Mouse (Mus musculus): ENCODE results near the gene Creb1. TPM values are rescaled to one million over a fixed set of nuclear protein-coding genes. Genes with fewer than 3 reads are reported as not detected.

The Creb1 gene
- polyA plus RNA-seq, 1 experiment from 2014 or later = 64.9 TPM

GRCm38 (mm10) chr1:64518480-64518879 is 14.0 kb upstream of the Creb1 start:
- no peaks in the 10 kb centered on the region for H3K36me3 ChIP-seq (ENCODE audit: control insufficient read depth, insufficient read depth, low read length)
- no peak for DNase-seq (ENCODE audit: low spot score)
- no peak overlapping the region for H3K27ac ChIP-seq (ENCODE audit: low read depth, low read length)
- no peak overlapping the region for H3K4me3 ChIP-seq (ENCODE audit: low read depth, low read length)
- no peaks in the 10 kb centered on the region for H3K9me3 ChIP-seq (ENCODE audit: control insufficient read depth, low read length)
- H3K4me1 ChIP-seq (replicated peaks; ENCODE audit: control insufficient read depth, insufficient read depth, low read length) = no peaks in the 10 kb centered on the region
- H3K4me2 ChIP-seq (ENCODE audit: low read depth, low read length, severe bottlenecking) = no peak overlapping the region
- no peaks in the 10 kb centered on the region for H3K27me3 ChIP-seq (ENCODE audit: control insufficient read depth, insufficient read depth, low read length)
- H3K9ac ChIP-seq (ENCODE audit: low read length) = no peak overlapping the region
- WGBS = 74% methylated on average over 3 of the region's 3 CpGs
- ATAC-seq (replicated peaks; ENCODE audit: low FRiP score) = no peak

- H3K9ac ChIP-seq (ENCODE audit: low read length) = no peak overlapping the region
- ATAC-seq (replicated peaks; ENCODE audit: low FRiP score) = no peak
- 77% methylated on average over 1 of the region's 1 CpGs for WGBS
- no peak for DNase-seq (ENCODE audit: low spot score)
- no peaks in the 10 kb centered on the region for H3K27me3 ChIP-seq (ENCODE audit: control insufficient read depth, insufficient read depth, low read length)
- H3K4me2 ChIP-seq (ENCODE audit: low read depth, low read length, severe bottlenecking) = no peak overlapping the region
- no peaks in the 10 kb centered on the region for H3K9me3 ChIP-seq (ENCODE audit: control insufficient read depth, low read length)
- no peaks in the 10 kb centered on the region for H3K36me3 ChIP-seq (ENCODE audit: control insufficient read depth, insufficient read depth, low read length)
- H3K4me3 ChIP-seq (ENCODE audit: low read depth, low read length) = no peak overlapping the region
- H3K27ac ChIP-seq (ENCODE audit: low read depth, low read length) = no peak overlapping the region
- H3K4me1 ChIP-seq (replicated peaks; ENCODE audit: control insufficient read depth, insufficient read depth, low read length) = no peaks in the 10 kb centered on the region
These were observed 13.1 kb upstream of the Creb1 start for GRCm38 (mm10) chr1:64519345-64519744.

- Histone ChIP-seq H3K27ac (ENCODE audit: low read depth, low read length) (no peak overlapping the region), H3K9me3 (ENCODE audit: control insufficient read depth, low read length) (no peaks in the 10 kb centered on the region), H3K4me3 (ENCODE audit: low read depth, low read length) (no peak overlapping the region), H3K9ac (ENCODE audit: low read length) (no peak overlapping the region), H3K36me3 (ENCODE audit: control insufficient read depth, insufficient read depth, low read length) (no peaks in the 10 kb centered on the region), H3K4me1 (replicated peaks; ENCODE audit: control insufficient read depth, insufficient read depth, low read length) (no peaks in the 10 kb centered on the region), H3K4me2 (ENCODE audit: low read depth, low read length, severe bottlenecking) (no peak overlapping the region), H3K27me3 (ENCODE audit: control insufficient read depth, insufficient read depth, low read length) (no peaks in the 10 kb centered on the region)
- DNase-seq (ENCODE audit: low spot score) (no peak), ATAC-seq (replicated peaks; ENCODE audit: low FRiP score) (no peak)
- 81% methylated on average over 1 of the region's 1 CpGs for WGBS
These were observed 12.5 kb upstream of the Creb1 start for GRCm38 (mm10) chr1:64519901-64520300.

GRCm38 (mm10) chr1:64521734-64522133 is 10.7 kb upstream of the Creb1 start:
- Histone ChIP-seq H3K36me3 (ENCODE audit: control insufficient read depth, insufficient read depth, low read length) (no peaks in the 10 kb centered on the region), H3K4me3 (ENCODE audit: low read depth, low read length) (no peak overlapping the region), H3K9me3 (ENCODE audit: control insufficient read depth, low read length) (no peaks in the 10 kb centered on the region), H3K4me2 (ENCODE audit: low read depth, low read length, severe bottlenecking) (no peak overlapping the region), H3K9ac (ENCODE audit: low read length) (no peak overlapping the region), H3K27me3 (ENCODE audit: control insufficient read depth, insufficient read depth, low read length) (no peaks in the 10 kb centered on the region), H3K4me1 (replicated peaks; ENCODE audit: control insufficient read depth, insufficient read depth, low read length) (no peaks in the 10 kb centered on the region), H3K27ac (ENCODE audit: low read depth, low read length) (no peak overlapping the region)
- WGBS = 87% methylated on average over 3 of the region's 3 CpGs
- ATAC-seq (replicated peaks; ENCODE audit: low FRiP score) (no peak), DNase-seq (ENCODE audit: low spot score) (no peak)

GRCm38 (mm10) chr1:64522637-64523036 is 9.8 kb upstream of the Creb1 start:
- 89% methylated on average over 6 of the region's 6 CpGs for WGBS
- Histone ChIP-seq H3K9ac (ENCODE audit: low read length) (no peak overlapping the region), H3K9me3 (ENCODE audit: control insufficient read depth, low read length) (no peaks in the 10 kb centered on the region), H3K36me3 (ENCODE audit: control insufficient read depth, insufficient read depth, low read length) (no peaks in the 10 kb centered on the region), H3K27me3 (ENCODE audit: control insufficient read depth, insufficient read depth, low read length) (no peaks in the 10 kb centered on the region), H3K27ac (ENCODE audit: low read depth, low read length) (no peak overlapping the region), H3K4me1 (replicated peaks; ENCODE audit: control insufficient read depth, insufficient read depth, low read length) (no peaks in the 10 kb centered on the region), H3K4me2 (ENCODE audit: low read depth, low read length, severe bottlenecking) (no peak overlapping the region), H3K4me3 (ENCODE audit: low read depth, low read length) (no peak overlapping the region)
- ATAC-seq (replicated peaks; ENCODE audit: low FRiP score) = no peak
- DNase-seq (ENCODE audit: low spot score) = no peak

- H3K4me3 ChIP-seq (ENCODE audit: low read depth, low read length) = no peak overlapping the region
- H3K36me3 ChIP-seq (ENCODE audit: control insufficient read depth, insufficient read depth, low read length) = no peaks in the 10 kb centered on the region
- WGBS = 84% methylated on average over 1 of the region's 1 CpGs
- no peaks in the 10 kb centered on the region for H3K4me1 ChIP-seq (replicated peaks; ENCODE audit: control insufficient read depth, insufficient read depth, low read length)
- no peak for DNase-seq (ENCODE audit: low spot score)
- no peaks in the 10 kb centered on the region for H3K27me3 ChIP-seq (ENCODE audit: control insufficient read depth, insufficient read depth, low read length)
- no peak overlapping the region for H3K4me2 ChIP-seq (ENCODE audit: low read depth, low read length, severe bottlenecking)
- no peak for ATAC-seq (replicated peaks; ENCODE audit: low FRiP score)
- no peaks in the 10 kb centered on the region for H3K9me3 ChIP-seq (ENCODE audit: control insufficient read depth, low read length)
- no peak overlapping the region for H3K9ac ChIP-seq (ENCODE audit: low read length)
- H3K27ac ChIP-seq (ENCODE audit: low read depth, low read length) = no peak overlapping the region
These were observed 9.3 kb upstream of the Creb1 start for GRCm38 (mm10) chr1:64523117-64523516.

GRCm38 (mm10) chr1:64524661-64525060 is 7.8 kb upstream of the Creb1 start:
- DNase-seq (ENCODE audit: low spot score) (no peak), ATAC-seq (replicated peaks; ENCODE audit: low FRiP score) (no peak)
- Histone ChIP-seq H3K4me3 (ENCODE audit: low read depth, low read length) (no peak overlapping the region), H3K27ac (ENCODE audit: low read depth, low read length) (no peak overlapping the region), H3K4me2 (ENCODE audit: low read depth, low read length, severe bottlenecking) (no peak overlapping the region), H3K4me1 (replicated peaks; ENCODE audit: control insufficient read depth, insufficient read depth, low read length) (no peaks in the 10 kb centered on the region), H3K36me3 (ENCODE audit: control insufficient read depth, insufficient read depth, low read length) (no peaks in the 10 kb centered on the region), H3K27me3 (ENCODE audit: control insufficient read depth, insufficient read depth, low read length) (no peaks in the 10 kb centered on the region), H3K9ac (ENCODE audit: low read length) (no peak overlapping the region), H3K9me3 (ENCODE audit: control insufficient read depth, low read length) (no peaks in the 10 kb centered on the region)
- 74% methylated on average over 2 of the region's 2 CpGs for WGBS

GRCm38 (mm10) chr1:64527626-64528025 is 4.8 kb upstream of the Creb1 start:
- H3K27me3 ChIP-seq (ENCODE audit: control insufficient read depth, insufficient read depth, low read length) = no peaks in the 10 kb centered on the region

GRCm38 (mm10) chr1:64529781-64530315 is 2.6 kb upstream of the Creb1 start:
- Histone ChIP-seq H3K27ac (ENCODE audit: low read depth, low read length) (no peak overlapping the region), H3K27me3 (ENCODE audit: control insufficient read depth, insufficient read depth, low read length) (no peaks in the 10 kb centered on the region), H3K9me3 (ENCODE audit: control insufficient read depth, low read length) (no peaks in the 10 kb centered on the region), H3K4me2 (ENCODE audit: low read depth, low read length, severe bottlenecking) (no peak overlapping the region), H3K4me1 (replicated peaks; ENCODE audit: control insufficient read depth, insufficient read depth, low read length) (no peaks in the 10 kb centered on the region; the same call in 1 of the 2 replicates), H3K36me3 (ENCODE audit: control insufficient read depth, insufficient read depth, low read length) (no peaks in the 10 kb centered on the region), H3K4me3 (ENCODE audit: low read depth, low read length) (no peak overlapping the region), H3K9ac (ENCODE audit: low read length) (no peak overlapping the region)
- 92% methylated on average over 5 of the region's 5 CpGs for WGBS
- DNase-seq (ENCODE audit: low spot score) (no peak), ATAC-seq (replicated peaks; ENCODE audit: low FRiP score) (no peak)

More at GRCm38 (mm10) chr1:64527626-64528025, 4.8 kb upstream of the Creb1 start:
- Histone ChIP-seq H3K4me3 (ENCODE audit: low read depth, low read length) (no peak overlapping the region), H3K9me3 (ENCODE audit: control insufficient read depth, low read length) (no peaks in the 10 kb centered on the region), H3K4me2 (ENCODE audit: low read depth, low read length, severe bottlenecking) (no peak overlapping the region), H3K27ac (ENCODE audit: low read depth, low read length) (no peak overlapping the region), H3K9ac (ENCODE audit: low read length) (no peak overlapping the region), H3K36me3 (ENCODE audit: control insufficient read depth, insufficient read depth, low read length) (no peaks in the 10 kb centered on the region), H3K4me1 (replicated peaks; ENCODE audit: control insufficient read depth, insufficient read depth, low read length) (no peaks in the 10 kb centered on the region; the same call in 1 of the 2 replicates)
- DNase-seq (ENCODE audit: low spot score) (no peak), ATAC-seq (replicated peaks; ENCODE audit: low FRiP score) (no peak)
